Mouse (Mus musculus): Measurements from ENCODE around the gene Vwce. TPM values are rescaled to one million over a fixed set of nuclear protein-coding genes. Genes with fewer than 3 reads are reported as not detected.

The Vwce gene
- 7.2 TPM for total RNA-seq (2023)

DNA sequence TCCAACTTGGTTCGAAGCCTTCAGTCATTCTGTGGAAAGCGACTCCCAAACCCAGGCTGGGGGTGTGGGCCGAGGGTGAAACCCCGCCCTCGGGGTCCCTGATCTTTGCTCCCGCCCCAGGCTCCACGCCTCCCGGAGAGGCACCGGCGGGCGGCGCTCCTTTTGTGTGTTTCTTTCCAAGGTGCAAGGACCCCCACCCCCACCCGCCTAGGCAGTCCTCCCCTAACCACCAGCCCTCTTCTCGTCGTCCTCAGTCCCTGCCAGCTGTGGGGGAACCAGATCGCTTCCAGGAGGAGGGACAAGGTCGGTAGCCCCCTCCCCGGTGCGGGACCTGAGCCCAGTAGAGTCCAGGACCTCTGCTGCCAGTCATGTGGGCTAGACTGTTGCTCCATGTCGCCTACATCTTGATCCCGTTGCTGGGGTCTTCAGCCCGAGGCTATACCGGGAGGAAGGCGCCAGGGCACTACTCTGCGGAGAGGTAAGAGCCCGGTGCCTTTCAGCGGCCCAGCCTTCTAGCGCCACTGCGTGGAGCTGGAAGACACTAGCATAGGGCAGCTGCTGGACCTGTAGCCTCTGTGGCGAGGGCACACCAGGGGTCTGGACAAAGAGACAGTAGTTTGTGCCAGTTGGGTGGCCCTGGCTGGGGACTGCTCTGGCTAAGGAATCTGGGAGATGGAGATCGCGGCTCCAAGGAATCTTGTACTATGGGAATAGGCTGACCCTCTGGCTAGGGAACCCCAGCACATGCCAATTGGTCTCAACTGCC, at the start of gene Vwce:
Gene Vwce (plus strand): TSS at position 108 of the 766 bp plus-strand sequence.

DNA sequence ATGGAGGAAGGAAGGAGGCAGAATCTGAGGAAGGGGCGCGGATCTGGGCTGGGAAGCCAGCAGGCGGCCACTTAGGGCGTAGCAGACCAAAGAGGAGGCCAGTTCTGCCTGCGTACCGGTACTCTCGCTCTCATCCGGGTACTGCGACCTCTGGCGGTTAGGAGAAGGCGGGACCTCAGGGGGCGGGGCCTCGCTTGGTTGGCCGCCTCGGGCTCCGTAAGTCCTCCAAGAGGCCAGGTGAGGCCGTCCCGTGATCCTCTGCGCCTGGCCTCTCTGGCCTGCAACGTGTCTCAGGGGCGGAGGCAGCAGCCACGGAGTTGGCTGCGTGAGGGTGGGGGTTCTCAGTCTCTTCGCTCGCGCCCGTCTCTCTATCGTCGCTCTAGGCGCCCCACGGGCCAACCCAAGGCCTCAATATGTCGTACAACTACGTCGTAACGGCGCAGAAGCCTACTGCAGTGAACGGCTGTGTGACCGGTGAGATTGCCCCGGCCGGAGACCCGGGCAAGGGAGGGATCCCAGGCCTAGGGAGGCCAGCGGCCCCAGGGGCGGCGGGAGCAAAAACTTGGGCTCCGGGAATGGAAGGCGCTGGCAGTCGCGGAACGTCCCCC, 28.6 kb upstream of the Vwce start, which contains the start of the genes Ddb1 and Tkfc:
Gene Ddb1 (plus strand): TSS at position 35 of the 608 bp plus-strand sequence.
Gene Tkfc (minus strand): TSS at position 362 of the 608 bp plus-strand sequence.

DNA sequence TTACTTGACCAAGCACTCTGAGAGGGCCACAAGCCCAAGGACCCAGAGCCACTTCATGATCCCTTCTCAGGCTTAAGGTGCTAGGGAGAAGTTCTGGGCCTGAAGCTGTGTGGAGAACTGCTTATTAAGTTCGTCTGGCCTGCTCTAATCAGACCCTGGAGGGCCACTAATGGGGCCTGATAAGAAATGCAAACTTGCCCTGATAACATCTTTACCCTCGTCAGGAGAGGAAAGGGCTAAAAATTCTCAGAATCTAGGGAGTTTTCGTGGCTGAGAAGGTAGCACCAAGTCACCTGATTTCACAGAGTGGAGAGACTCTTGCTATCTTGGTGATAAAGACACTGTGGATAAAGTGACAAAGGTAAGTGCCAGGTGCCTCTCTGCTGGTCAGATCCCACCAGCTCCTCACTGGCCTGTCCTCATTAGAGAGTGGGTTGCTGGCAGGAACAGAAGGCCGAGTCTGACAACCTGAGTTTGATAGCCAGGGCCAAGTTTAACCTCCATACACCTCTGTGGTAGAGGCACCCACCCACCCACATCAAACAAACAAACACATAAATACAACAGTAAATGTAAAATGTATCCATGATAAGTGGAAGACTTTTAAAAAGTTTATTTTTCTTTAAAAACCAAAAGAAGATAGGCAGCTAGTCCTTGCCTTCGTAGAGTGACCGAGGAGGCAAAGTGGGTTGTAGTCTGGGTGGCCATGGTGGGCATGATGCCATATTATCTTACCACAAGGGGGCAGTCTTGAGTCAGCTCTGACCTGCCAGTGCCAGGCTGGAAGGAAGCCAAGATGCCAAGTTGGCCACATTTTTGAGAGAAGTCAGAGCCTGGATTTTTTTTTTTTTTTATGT, 44.1 kb downstream of the Vwce start, which contains the start of gene Pga5:
Gene Pga5 (minus strand): TSS at position 157 of the 857 bp plus-strand sequence.

DNA sequence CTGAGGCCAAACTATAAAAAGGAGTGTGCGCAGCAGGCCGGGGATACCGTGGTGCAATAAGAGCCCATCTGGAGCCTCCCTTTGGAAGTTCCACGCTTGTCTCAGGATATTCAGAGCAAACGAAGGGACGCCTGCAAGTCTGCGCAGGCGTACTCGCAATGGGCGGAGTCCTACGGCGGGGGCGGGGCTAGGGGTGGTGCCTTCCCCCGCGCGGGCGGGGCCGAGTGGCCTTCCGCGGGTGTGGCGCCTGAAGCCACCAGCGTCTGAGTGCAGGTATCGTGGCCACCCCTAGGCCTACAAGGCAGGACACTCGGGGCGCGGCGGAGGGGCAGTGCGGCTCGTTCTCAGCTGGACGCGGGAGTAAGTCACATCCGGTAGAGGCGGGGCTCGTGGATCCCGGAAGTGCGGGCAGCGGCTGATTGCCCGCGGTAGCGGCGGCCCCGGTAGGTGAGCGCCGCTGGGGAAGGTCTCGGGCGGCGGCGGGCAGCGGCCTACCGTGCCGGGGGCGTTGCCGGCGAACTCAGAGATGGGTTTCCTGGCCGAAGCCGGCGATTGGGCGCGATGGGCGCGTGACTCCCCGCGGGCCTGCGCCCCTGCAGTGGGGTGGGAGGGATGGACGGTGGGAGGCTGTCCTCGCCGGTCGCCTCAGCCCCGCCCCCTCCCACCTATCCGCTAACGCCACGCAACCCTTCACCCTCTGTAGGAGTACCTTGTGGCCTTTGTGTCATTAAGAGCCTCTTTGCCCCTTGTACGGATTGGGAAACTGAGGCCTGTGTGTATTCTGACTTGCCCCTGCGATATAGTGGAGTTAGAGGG, 54.7 kb downstream of the Vwce start, which contains the start of gene Vps37c:
Gene Vps37c (plus strand): TSS at position 199 of the 816 bp plus-strand sequence.

Other genes with a start within 250 kb of the Vwce start
- not detected for gene Syt7, start 245.1 kb upstream of the Vwce start, total RNA-seq (2023)
- gene Lrrc10b, start 176.7 kb upstream of the Vwce start, total RNA-seq (2023), result not detected
- 3.5 TPM for gene Ppp1r32, start 151.3 kb upstream of the Vwce start, total RNA-seq (2023)
- gene Cpsf7, start 108.9 kb upstream of the Vwce start, total RNA-seq (2023), result 147 TPM
- gene Sdhaf2, start 108.1 kb upstream of the Vwce start, total RNA-seq (2023), result 42.6 TPM
- 4.4 TPM for gene Tmem216, start 78.0 kb upstream of the Vwce start, total RNA-seq (2023)
- gene Cyb561a3, start 57.0 kb upstream of the Vwce start, total RNA-seq (2023), result 28.4 TPM
- gene Tmem138, start 56.9 kb upstream of the Vwce start, total RNA-seq (2023), result 5.7 TPM
- 229 TPM for gene Ddb1, start 28.9 kb upstream of the Vwce start, total RNA-seq (2023)
- 6.8 TPM for gene Tkfc, start 28.6 kb upstream of the Vwce start, total RNA-seq (2023)
- gene Pga5, start 43.9 kb downstream of the Vwce start, total RNA-seq (2023), result not detected
- 19.2 TPM for gene Vps37c, start 54.5 kb downstream of the Vwce start, total RNA-seq (2023)
- gene Cd5, start 104.8 kb downstream of the Vwce start, total RNA-seq (2023), result 323 TPM
- 312 TPM for gene Cd6, start 195.8 kb downstream of the Vwce start, total RNA-seq (2023)
- gene Slc15a3, start 205.5 kb downstream of the Vwce start, total RNA-seq (2023), result 4.9 TPM
- 0.15 TPM for gene Tmem132a, start 235.7 kb downstream of the Vwce start, total RNA-seq (2023)
- gene Tmem109, start 247.8 kb downstream of the Vwce start, total RNA-seq (2023), result 24.1 TPM